Mouse (Mus musculus): ENCODE measurements around the gene Actl7a.
A peak's percentile ranks its signal among the peaks of the same experiment; 100 is the strongest.

Gene Actl7a

DNA sequence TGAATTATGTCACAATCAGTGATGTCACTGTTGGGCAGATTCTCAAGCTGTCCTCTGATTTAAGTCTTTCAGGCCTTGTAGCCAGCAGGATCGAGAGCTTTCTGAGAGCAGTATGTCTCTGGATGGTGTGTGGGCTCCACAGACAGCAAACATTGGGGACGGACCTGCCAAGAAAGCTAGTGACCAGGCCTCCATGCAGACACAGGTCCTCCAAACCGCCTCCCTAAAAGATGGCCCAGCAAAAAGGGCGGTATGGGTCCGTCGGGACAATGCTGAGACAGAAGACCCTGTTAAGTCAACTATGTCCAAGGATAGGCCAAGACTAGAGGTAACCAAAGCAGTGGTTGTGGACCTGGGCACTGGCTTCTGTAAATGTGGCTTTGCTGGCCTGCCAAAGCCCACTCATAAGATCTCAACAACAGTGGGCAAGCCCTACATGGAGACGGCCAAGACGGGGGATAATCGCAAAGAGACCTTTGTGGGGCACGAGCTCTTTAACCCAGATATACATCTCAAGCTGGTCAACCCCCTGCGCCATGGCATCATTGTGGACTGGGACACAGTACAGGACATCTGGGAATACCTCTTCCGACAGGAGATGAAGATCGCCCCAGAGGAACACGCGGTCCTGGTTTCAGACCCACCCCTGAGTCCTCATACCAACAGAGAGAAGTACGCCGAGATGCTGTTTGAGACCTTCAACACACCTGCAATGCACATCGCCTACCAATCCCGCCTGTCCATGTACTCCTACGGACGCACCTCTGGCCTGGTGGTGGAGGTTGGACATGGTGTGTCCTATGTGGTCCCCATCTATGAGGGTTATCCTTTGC, at the start of gene Actl7a:
Actl7a (plus strand) TSS at position 51 of the 833 bp plus-strand sequence.
- DNase-seq (ENCODE audit: low read depth, low spot score), result no peak

DNA sequence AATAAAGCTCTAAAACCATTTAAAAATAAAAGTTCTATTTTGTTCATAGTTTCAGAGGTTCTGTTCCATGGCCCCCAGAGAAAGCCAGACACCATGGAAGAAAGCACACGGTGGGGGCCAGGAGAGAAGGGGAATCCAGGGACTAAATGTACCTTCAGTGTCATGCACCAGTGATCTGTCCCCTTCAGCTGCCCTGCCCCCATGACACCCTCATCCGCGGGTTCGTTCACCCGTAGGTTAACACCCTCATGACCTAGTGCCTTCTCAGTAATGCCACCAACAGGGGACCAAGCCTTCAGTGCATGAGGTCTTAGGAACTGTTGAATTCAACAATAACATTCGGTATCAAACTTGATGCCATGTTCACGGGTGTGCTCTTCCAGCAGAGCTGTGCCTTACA, 46.8 kb upstream of the Actl7a start:
- no peak for DNase-seq (ENCODE audit: low read depth, low spot score)

DNA sequence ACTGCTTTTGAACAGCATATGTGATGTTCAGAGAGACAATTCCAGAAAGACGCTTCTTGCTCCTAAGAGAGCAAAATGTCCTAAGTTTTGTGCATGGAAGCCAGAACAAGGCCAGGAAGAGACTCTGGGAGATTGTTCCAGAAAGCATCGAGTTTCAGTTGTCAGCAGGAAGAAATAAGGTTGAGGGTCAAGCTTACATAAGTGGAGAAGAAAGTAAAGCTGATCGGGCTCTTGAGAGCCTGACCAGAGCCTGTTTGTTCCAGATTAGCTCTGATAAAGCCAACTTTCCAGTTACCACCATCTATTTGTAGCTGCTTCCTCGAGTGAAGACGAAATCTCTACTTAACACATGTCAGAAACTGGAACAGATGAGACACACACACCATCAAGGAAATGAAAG, 44.5 kb upstream of the Actl7a start:
- no peak for DNase-seq (ENCODE audit: low read depth, low spot score)

DNA sequence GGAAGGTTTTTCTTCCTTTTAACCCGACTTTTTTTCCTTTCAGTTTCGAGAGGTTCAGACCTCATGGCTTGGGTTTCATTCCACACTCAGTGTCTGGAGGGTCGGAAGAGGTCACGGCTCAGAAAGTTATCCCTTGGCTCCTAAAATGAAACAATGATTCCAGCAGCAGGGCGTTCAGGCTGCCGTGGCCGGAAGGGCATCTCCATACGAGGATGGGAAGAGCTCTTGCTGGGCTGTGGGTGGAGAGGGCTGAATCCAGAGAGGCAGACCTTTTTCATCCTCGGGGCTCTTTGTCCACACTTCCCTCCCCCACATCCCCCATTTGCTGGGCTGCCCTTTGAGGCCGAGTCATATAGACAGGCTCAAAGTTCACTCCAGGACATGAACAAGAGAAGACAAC, 41.0 kb upstream of the Actl7a start:
- no peak for DNase-seq (ENCODE audit: low read depth, low spot score)

GRCm38 (mm10) chr4:56713155-56713554, 30.1 kb upstream of the Actl7a start:
- no peak for DNase-seq (ENCODE audit: low read depth, low spot score)

GRCm38 (mm10) chr4:56716801-56717200, 26.4 kb upstream of the Actl7a start:
- DNase-seq (ENCODE audit: low read depth, low spot score), result no peak

GRCm38 (mm10) chr4:56717932-56718331, 25.3 kb upstream of the Actl7a start:
- no peak for DNase-seq (ENCODE audit: low read depth, low spot score)

DNA sequence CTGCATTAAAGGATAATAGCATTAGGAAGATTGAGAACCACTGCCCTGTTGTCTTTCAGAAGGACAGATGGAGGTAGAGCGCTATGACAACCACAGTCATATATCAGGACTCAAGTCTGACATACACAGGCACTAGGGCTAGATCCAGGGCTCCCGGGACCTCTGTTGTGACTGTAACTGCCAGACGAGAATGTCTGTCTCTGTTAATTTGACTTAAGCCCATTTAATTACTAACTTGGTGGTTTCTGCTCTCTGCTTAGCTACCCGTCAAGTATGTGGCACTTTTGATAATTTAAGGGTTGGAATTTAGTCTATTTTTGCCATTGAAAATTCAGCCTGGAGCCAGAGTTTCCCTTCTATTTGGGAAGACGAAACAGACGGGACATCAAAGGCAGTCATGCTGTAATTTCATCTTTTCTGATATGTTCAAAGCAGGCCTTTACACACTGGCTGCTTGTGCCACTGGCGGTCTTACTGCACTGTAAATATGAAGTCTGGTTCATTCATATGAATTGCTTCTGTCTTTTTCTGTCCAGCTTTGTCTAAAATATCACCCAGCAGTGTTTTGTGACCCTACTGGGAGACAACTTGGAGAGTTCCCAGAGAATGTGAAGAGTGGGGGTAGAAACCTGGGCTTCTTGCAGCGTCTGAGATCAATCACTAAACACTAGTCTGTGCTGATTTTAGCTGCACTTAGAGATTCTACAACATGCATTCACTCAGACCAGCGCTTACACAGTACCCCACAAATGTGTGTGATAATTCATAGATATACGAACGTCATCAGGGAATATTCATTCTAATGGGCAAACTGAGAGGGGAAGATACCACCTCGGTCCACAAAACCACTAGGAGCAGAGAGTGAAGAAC, 24.4 kb upstream of the Actl7a start:
- DNase-seq (ENCODE audit: low read depth, low spot score), result no peak

GRCm38 (mm10) chr4:56719456-56719855, 23.8 kb upstream of the Actl7a start:
- DNase-seq (ENCODE audit: low read depth, low spot score), result no peak

DNA sequence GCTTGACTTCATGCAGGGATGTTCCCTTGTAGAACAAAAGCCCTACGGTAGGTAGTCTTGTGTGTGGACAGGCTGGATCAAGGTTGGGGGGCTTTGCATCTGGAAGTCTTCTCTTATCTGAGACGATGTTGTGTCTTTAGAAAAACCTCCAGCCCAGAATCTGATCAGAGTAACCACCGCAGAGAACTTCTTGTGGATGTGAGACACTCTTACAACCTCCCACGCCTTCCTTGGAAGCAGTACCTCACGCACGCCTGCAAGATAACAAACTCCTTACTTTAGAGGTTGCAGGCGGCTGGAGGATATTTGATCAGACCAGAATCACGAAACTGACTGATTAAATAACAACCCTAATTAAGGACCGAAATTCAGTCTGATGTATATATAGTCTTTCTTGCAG, 22.8 kb upstream of the Actl7a start:
- no peak for DNase-seq (ENCODE audit: low read depth, low spot score)

GRCm38 (mm10) chr4:56721469-56721868, 21.7 kb upstream of the Actl7a start:
- peak; percentile 68 for DNase-seq (ENCODE audit: low read depth, low spot score)

DNA sequence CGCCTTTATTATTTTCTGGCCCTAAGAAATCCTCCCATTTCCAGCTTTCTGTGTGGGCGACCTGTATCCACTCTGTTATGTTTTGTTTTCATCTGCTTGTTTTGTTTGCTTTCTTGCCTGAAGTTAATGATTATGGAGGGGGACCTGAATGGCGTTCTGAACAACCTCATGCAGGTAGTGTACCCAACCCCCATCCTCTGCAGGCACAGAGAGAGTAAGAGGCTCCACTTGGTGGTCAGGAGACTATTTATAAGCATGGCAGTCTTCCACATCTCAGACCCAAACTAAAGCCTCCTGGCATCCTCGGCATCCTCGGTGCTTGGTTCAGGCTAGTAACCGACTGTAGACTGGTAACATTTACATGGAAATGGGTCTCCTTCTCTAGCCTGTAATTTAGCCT, 20.9 kb upstream of the Actl7a start:
- DNase-seq (ENCODE audit: low read depth, low spot score), result no peak

GRCm38 (mm10) chr4:56723237-56723636, 20.0 kb upstream of the Actl7a start:
- no peak for DNase-seq (ENCODE audit: low read depth, low spot score)

DNA sequence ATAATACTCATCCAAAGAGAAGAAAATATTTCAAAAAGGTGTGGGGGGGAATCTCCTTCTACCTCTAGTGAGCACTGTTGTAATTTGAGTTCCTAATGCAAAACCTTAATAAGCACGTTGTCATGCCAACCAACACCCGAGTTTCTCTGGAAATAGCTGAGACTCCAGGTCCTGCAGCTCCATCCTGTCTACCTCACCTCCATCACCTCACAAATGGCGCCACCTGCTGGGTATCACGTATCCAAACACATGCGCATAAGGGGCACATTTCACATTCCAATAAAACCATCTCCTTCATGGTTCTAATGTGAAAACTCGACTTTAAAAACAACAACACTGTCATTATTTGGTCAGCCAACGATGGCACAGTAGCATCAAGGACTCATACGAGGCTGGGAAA, 17.4 kb upstream of the Actl7a start:
- DNase-seq (ENCODE audit: low read depth, low spot score), result peak; percentile 83

- peak; percentile 66 for DNase-seq (ENCODE audit: low read depth, low spot score)
Measured at GRCm38 (mm10) chr4:56740020-56740485, 3.2 kb upstream of the Actl7a start, which contains the start of gene Gm26657. Gm26657 (plus strand) TSS chr4:56740070.

GRCm38 (mm10) chr4:56740611-56741010, 2.6 kb upstream of the Actl7a start:
- DNase-seq (ENCODE audit: low read depth, low spot score), result no peak

DNA sequence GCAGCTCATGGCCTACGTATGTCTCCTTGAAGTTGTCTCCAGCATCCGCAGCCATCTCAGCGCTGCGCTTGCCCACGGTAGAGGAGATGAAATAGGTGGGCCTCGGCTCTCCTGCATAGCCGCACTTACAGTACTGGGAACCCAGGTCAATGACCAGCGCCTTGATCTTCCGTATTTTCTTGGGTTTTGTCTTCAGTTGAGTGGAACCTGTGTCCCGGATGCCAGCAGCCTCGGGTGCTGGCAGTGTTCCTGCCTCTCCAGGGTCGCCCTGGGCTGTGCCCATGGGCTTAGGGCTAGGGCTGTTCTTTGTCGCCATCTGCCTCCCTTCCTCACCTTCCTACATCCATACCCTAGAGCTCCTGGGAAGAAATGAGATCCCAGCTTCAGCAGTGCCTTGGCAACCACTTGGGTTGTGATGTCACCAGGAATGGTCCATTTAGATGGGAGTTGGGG, 2.1 kb upstream of the Actl7a start, which contains the start of gene Actl7b:
Actl7b (minus strand) TSS at position 403 of the 453 bp plus-strand sequence.
- DNase-seq (ENCODE audit: low read depth, low spot score), result no peak

GRCm38 (mm10) chr4:56742698-56743097, 515 bp upstream of the Actl7a start:
- peak; percentile 14 for DNase-seq (ENCODE audit: low read depth, low spot score)

DNA sequence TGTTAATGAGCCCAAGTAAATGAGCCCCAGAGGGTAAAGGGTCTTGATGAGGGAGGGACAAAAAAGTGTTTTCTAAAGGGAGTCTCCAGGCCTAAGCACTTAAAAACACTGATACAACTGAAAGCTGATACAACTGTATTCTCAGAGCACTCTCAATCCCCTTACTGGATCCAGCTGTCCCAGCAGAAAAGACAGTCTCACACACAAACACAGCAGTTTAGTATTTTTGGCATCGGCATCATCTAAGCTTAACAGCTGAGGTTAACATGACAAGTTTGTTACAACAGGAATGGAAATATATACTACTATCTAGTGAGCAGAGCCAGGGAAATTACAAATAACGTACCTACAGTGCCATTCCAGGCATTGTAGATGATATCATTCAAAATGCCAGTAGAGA, 3.1 kb downstream of the Actl7a start:
- no peak for DNase-seq (ENCODE audit: low read depth, low spot score)

DNA sequence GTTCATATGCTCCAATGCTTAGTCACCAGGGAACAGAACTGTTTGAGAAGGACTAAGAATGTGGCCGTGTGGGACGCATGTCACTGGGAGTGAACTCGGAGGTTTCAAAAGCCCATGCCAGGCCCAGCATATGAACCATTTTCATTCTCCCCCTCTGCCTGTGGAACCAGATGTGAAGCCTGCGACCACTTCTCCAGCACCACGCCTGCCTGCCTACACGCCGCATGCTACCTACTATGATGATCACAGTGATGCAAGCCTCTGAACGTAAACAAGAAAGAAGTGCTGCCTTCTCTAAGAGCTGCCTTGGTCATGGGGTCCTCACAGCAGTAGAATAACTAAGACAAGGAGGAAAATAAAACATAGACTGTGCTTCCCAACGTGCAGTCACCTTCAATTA, 4.2 kb downstream of the Actl7a start:
- DNase-seq (ENCODE audit: low read depth, low spot score), result no peak

- DNase-seq (ENCODE audit: low read depth, low spot score), result no peak
Measured at GRCm38 (mm10) chr4:56756021-56756420, 12.8 kb downstream of the Actl7a start.

GRCm38 (mm10) chr4:56756966-56757600, 13.9 kb downstream of the Actl7a start:
- DNase-seq (ENCODE audit: low read depth, low spot score), result no peak
